Mouse (Mus musculus): ENCODE data around the gene Rnf24. TPM values are rescaled to one million over a fixed set of nuclear protein-coding genes. Genes with fewer than 3 reads are reported as not detected.

Gene Rnf24
- 3.0 TPM for polyA plus RNA-seq (2012; fragmentation: generic; extraction: Trizol)

DNA sequence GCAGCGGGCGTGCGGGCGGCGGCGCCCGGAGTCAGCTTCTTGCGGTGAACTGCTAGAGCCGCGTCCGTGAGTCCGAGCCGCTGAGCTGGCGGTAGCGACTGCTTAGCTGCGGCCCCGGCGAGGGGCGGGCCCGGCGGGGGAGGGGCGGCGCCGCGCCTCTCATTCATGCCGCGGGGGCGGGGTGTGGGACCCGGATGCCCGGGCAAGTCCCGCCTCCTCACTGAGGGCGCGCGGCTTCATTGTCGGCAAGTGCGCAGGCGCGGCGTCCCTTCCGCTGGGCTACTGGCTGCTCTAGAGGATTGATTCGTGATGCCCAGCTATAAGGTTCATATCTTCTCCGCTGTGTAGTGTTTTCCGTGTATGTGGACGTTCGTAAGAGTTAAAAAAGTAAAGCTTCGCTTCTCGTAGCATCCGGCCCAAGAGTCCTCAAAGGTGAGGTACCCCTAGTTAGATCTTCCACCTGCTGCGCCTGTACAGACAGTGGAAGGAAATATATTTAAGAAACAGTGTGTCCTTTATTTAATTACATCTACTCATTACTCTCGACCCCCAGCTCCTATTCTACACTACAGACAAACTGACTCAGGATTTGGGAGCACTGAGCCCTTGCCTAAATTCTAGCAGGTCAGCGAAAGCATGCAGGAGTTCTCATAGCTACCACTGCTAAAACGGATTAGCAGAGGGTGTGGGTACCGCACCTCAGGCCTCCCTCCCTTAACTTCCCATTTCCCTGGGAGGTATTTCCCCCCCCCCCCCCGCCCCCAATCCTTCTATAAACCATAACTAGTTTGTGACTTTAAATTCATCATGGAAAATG, at the start of gene Rnf24:
Gene Rnf24 (minus strand): TSS at position 146 of the 817 bp plus-strand sequence.
- no peaks in the 10 kb centered on the region for H3K27me3 ChIP-seq (ENCODE audit: control insufficient read depth, insufficient read depth, insufficient read length)
- no peaks in the 10 kb centered on the region for H3K36me3 ChIP-seq (ENCODE audit: control insufficient read depth, insufficient read depth)
- H3K4me3 ChIP-seq: peak within 1 kb of the TSS; percentile 48
- TF ChIP-seq POLR2A (IDR thresholded peaks at IDR 0.05; ENCODE audit: insufficient read length, low read depth): peak; percentile 88
- TF ChIP-seq MAX (IDR thresholded peaks at IDR 0.05; ENCODE audit: low read depth): no peak
- peak; percentile 87 for TF ChIP-seq POLR2AphosphoS2 (IDR thresholded peaks at IDR 0.05; ENCODE audit: insufficient read length, low read depth)
- no peak for TF ChIP-seq USF1 (IDR thresholded peaks at IDR 0.05; ENCODE audit: low read depth)
- H3K4me2 ChIP-seq (ENCODE audit: low read depth): peak within 1 kb of the TSS; percentile 90
- H3K79me2 ChIP-seq (ENCODE audit: control insufficient read depth, insufficient read depth): peaks cover 16% of the 10 kb centered on the region
- H3ac ChIP-seq (ENCODE audit: control insufficient read depth, insufficient read length): peak within 1 kb of the TSS; percentile 37

DNA sequence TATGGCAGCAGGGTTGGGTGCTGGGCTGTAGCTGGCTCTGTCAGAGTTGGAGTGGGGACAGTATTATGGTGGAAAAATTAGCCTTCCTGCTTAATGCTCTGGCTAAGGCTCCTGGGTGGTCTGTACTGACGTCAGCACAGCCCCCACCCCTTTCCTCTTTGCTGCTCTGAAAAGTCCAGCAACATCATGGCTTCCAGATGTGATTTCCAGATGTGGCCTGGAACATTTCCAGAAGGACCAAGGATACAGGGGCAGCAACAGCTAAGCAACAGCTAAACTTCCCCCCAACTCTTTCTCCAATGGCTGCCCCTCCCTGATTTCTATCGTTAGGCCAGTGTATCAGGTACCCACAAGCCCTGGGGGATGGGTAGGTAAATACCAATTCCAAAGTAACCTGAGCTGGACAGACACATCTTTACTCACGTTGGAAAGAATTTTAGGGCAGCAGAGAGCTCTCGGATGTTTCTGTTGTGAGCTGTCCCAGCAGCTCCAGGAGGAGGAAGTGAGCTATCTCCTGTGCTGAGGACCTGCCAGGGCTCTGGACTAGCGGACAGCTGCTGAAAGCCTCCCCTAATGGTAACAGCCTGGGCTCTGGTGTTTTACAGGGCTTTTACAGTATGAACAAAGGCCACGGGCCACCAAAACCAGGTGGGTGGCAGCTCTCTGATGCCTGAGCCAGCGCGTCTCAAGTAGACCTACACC, 49.3 kb upstream of the Rnf24 start:
- Histone ChIP-seq H3K4me3 (no peak overlapping the region), H3K4me2 (ENCODE audit: low read depth) (peak overlapping the region; percentile 40), H3K79me2 (ENCODE audit: control insufficient read depth, insufficient read depth) (no peaks in the 10 kb centered on the region), H3ac (ENCODE audit: control insufficient read depth, insufficient read length) (no peak overlapping the region), H3K27me3 (ENCODE audit: control insufficient read depth, insufficient read depth, insufficient read length) (no peaks in the 10 kb centered on the region), H3K36me3 (ENCODE audit: control insufficient read depth, insufficient read depth) (no peaks in the 10 kb centered on the region)
- TF ChIP-seq POLR2A (IDR thresholded peaks at IDR 0.05; ENCODE audit: insufficient read length, low read depth) (no peak), CEBPB (IDR thresholded peaks at IDR 0.05; ENCODE audit: insufficient read depth, poor library complexity, severe bottlenecking) (no peak), TCF12 (IDR thresholded peaks at IDR 0.05; ENCODE audit: insufficient read depth, poor library complexity, severe bottlenecking) (no peak), USF1 (IDR thresholded peaks at IDR 0.05; ENCODE audit: low read depth) (no peak), E2F4 (IDR thresholded peaks at IDR 0.05; ENCODE audit: insufficient read depth) (no peak), SRF (IDR thresholded peaks at IDR 0.05; ENCODE audit: control insufficient read depth, insufficient read length, low read depth) (no peak)

DNA sequence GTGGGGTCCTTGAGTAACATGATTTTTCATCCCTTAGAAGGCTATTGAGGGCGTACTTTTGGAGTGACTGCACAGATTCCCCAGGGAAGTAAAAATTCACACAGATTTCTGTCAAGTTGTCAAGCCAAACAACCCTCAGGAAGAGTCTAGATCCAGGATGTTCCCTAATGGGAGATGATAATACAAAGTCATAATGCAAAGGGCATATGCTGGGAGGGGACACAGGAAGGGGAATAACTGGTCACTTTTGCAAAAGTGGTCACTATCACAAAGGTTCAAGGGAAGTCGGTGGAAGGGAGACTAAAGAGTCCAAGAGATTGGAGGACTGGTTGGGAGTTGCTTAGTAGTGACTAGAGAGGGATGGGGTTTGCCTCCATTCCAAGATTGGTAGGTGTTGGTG, 48.2 kb upstream of the Rnf24 start:
- H3K4me2 ChIP-seq (ENCODE audit: low read depth): no peak overlapping the region
- no peak overlapping the region for H3ac ChIP-seq (ENCODE audit: control insufficient read depth, insufficient read length)
- no peaks in the 10 kb centered on the region for H3K79me2 ChIP-seq (ENCODE audit: control insufficient read depth, insufficient read depth)
- H3K27me3 ChIP-seq (ENCODE audit: control insufficient read depth, insufficient read depth, insufficient read length): no peaks in the 10 kb centered on the region
- H3K4me3 ChIP-seq: no peak overlapping the region
- TF ChIP-seq E2F4 (IDR thresholded peaks at IDR 0.05; ENCODE audit: insufficient read depth): no peak
- no peaks in the 10 kb centered on the region for H3K36me3 ChIP-seq (ENCODE audit: control insufficient read depth, insufficient read depth)

DNA sequence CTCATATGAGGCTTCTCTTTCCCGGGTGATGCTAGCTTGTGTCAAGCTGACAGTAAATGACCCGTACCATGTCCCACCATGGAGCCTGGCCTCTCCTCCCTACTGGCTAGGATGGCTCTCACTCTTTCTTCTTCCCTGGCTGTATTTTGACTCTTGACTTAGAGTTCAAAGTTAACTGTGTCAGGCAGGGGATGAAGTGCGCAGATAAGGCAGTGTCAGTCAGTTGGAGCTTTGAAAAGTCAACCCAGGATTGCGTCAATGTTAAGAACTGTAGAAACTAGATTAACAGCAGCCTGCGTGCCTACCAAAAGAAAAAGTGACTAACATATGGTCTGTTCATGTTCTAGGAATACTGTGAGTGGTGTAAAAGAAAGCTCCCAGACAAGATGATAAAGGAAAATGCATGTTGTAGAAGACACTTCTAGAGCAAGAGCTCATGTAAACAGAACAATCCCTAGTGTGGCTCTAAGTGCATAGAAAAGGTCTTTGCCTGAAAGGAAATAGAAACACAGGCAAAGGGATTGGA, 44.7 kb upstream of the Rnf24 start:
- TF ChIP-seq TCF12 (IDR thresholded peaks at IDR 0.05; ENCODE audit: insufficient read depth, poor library complexity, severe bottlenecking) (no peak), POLR2AphosphoS2 (IDR thresholded peaks at IDR 0.05; ENCODE audit: insufficient read length, low read depth) (no peak), POLR2A (IDR thresholded peaks at IDR 0.05; ENCODE audit: insufficient read length, low read depth) (no peak), USF1 (IDR thresholded peaks at IDR 0.05; ENCODE audit: low read depth) (no peak), MYOG (IDR thresholded peaks at IDR 0.05; ENCODE audit: control insufficient read depth in 1 of 3, insufficient read depth in 1 of 3, insufficient read length in 2 of 3, low read depth in 2 of 3) (no peak), REST (IDR thresholded peaks at IDR 0.05; ENCODE audit: insufficient read depth, insufficient read length) (no peak), TCF3 (IDR thresholded peaks at IDR 0.05; ENCODE audit: insufficient read length, low read depth) (no peak), SRF (IDR thresholded peaks at IDR 0.05; ENCODE audit: control insufficient read depth, insufficient read length, low read depth) (no peak), CEBPB (IDR thresholded peaks at IDR 0.05; ENCODE audit: insufficient read depth, poor library complexity, severe bottlenecking) (no peak), E2F4 (IDR thresholded peaks at IDR 0.05; ENCODE audit: insufficient read depth) (no peak), MAX (IDR thresholded peaks at IDR 0.05; ENCODE audit: low read depth) (no peak), MYOD1 (IDR thresholded peaks at IDR 0.05; ENCODE audit: control insufficient read depth in 1 of 3, insufficient read length in 2 of 3, low read depth in 2 of 3) (no peak)
- H3K4me3 ChIP-seq: no peak overlapping the region

DNA sequence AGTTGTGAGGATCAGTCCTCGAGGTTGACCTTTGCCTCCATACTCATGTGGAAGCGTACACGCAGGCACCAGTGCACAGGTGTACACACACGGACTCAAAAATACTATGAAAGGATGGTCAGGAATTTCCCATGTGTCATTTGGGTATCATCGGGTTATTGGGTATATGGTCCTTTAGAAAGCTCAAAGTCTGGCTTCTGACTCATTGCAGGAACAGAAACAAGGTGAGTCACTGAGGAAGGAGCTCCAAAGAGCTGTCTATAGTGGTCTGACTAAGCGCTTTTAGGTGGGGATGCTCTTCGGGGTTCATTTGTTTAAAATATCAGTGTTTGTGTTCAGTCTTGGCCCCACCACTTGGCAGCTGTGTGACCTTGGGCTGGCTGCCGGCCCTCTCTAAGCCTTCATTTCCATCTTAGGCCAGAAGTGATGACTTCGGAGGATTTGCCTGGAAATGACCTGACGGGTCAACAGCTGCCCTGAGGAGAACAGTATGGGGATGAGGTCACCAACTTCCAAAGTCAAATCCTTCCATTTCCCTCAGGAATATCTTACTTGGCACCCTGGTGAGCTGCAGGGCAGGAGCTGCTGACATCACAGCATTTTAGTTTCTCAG, 33.8 kb upstream of the Rnf24 start:
- Histone ChIP-seq H3K79me2 (ENCODE audit: control insufficient read depth, insufficient read depth) (no peaks in the 10 kb centered on the region), H3K27me3 (ENCODE audit: control insufficient read depth, insufficient read depth, insufficient read length) (no peaks in the 10 kb centered on the region), H3K4me3 (no peak overlapping the region), H3ac (ENCODE audit: control insufficient read depth, insufficient read length) (no peak overlapping the region), H3K36me3 (ENCODE audit: control insufficient read depth, insufficient read depth) (no peaks in the 10 kb centered on the region), H3K4me2 (ENCODE audit: low read depth) (peak overlapping the region; percentile 21)
- TF ChIP-seq CEBPB (IDR thresholded peaks at IDR 0.05; ENCODE audit: insufficient read depth, poor library complexity, severe bottlenecking) (no peak), TCF12 (IDR thresholded peaks at IDR 0.05; ENCODE audit: insufficient read depth, poor library complexity, severe bottlenecking) (no peak), MYOD1 (IDR thresholded peaks at IDR 0.05; ENCODE audit: control insufficient read depth in 1 of 3, insufficient read length in 2 of 3, low read depth in 2 of 3) (peak in 2 of 3 experiments; percentile 15 to 19), POLR2A (IDR thresholded peaks at IDR 0.05; ENCODE audit: insufficient read length, low read depth) (no peak), MAX (IDR thresholded peaks at IDR 0.05; ENCODE audit: low read depth) (no peak), USF1 (IDR thresholded peaks at IDR 0.05; ENCODE audit: low read depth) (no peak)

More for the DNA sequence above, 44.7 kb upstream of the Rnf24 start:
- no peaks in the 10 kb centered on the region for H3K27me3 ChIP-seq (ENCODE audit: control insufficient read depth, insufficient read depth, insufficient read length)
- H3ac ChIP-seq (ENCODE audit: control insufficient read depth, insufficient read length): no peak overlapping the region
- no peaks in the 10 kb centered on the region for H3K79me2 ChIP-seq (ENCODE audit: control insufficient read depth, insufficient read depth)
- H3K4me2 ChIP-seq (ENCODE audit: low read depth): no peak overlapping the region
- H3K36me3 ChIP-seq (ENCODE audit: control insufficient read depth, insufficient read depth): no peaks in the 10 kb centered on the region

Data from myocyte (in vitro differentiated cells).